Mouse (Mus musculus): ENCODE measurements around the gene Lrrc20. TPM values are rescaled to one million over a fixed set of nuclear protein-coding genes. Genes with fewer than 3 reads are reported as not detected.
A peak's percentile ranks its signal among the peaks of the same experiment; 100 is the strongest.
"Not testable (repeated sequence)": the region's sequence is repeated elsewhere in the genome, so short reads cannot be mapped to it uniquely, and the experiment has no call there.

The Lrrc20 gene
- polyA plus RNA-seq, 1 experiment from 2014 or later = 12.4 TPM

DNA sequence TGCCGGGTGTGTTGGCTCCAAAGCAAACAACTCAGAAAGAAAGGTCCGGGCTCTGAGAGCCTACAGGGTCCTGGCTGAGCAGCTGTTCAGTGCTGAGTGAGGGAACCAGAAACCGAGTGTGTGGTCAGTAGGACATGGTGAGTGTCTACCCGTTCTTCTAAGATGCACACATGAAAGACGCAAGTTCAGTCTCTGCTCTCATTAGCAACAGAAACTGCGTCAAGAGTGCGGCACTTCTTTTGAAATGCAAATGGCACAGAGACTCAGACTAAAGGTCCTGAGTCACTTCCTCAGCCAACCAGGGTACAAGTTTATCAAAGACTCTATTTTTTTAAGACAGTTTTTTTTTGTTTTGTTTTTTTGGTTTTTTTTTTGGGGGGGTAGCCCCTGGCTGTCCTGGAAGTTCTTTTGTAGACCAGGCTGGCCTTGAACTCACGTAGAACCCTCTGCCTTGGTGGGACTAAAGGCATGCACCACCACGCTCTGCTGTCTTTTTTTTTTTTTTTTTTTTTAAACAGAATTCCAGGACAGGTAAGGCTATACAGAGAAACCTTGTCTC, 124.0 kb downstream of the Lrrc20 start:
- no peak for ATAC-seq (ENCODE audit: insufficient number of reproducible peaks, insufficient read depth, low FRiP score, low TSS enrichment, low read depth)
- Histone ChIP-seq H3K4me3 (no peak overlapping the region), H3K4me2 (no peak overlapping the region), H3K27ac (no peak overlapping the region), H3K4me1 (peaks cover 20% of the 10 kb centered on the region; the same call in 1 of the 2 replicates), H3K9ac (no peak overlapping the region), H3K9me3 (no peaks in the 10 kb centered on the region), H3K27me3 (peaks cover 38% of the 10 kb centered on the region), H3K36me3 (no peaks in the 10 kb centered on the region)
- WGBS = 75% methylated on average over 9 of the region's 9 CpGs

DNA sequence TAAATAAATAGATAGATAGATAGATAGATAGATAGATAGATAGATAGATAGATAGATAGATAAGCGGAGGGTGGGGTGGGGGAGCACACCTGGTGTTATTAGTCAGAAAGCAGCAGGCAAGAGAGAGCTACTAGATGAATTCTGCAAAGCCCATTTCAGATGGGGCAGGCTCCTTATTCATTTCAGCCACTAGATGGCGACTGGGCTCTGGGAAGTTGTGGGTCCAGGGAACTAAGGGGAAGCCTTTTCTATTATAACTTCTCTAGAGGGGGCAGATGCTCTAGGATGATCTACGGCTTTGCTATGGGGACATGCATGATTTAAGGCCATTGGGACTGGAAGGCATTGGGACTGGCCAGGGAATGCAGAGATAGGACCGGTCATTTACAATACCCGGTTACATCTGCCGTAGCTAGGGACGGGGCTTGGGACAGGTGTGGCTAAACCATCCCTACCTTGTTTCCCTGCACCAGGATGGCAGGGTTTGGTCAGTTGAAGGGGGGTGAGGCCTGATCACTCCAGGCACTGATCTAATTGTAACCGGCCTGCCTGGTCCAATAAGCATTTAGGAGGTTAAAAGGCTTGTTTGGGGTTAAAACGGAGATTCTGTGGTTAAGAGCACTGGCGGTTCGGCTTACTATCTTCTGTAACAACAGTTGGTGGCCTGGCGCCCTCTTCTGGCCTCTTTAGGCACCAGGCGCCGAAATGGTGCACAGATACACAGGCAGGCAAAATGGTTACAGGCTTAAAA, 126.9 kb downstream of the Lrrc20 start:
- no peak overlapping the region for H3K9ac ChIP-seq
- 8% methylated on average over 14 of the region's 14 CpGs for WGBS
- H3K36me3 ChIP-seq = no peaks in the 10 kb centered on the region
- peak overlapping the region; percentile 42 for H3K4me2 ChIP-seq
- no peak overlapping the region for H3K4me3 ChIP-seq
- H3K27me3 ChIP-seq = peaks cover 17% of the 10 kb centered on the region
- no peak for ATAC-seq (ENCODE audit: insufficient number of reproducible peaks, insufficient read depth, low FRiP score, low TSS enrichment, low read depth)
- H3K27ac ChIP-seq = no peak overlapping the region
- H3K4me1 ChIP-seq = peaks cover 12% of the 10 kb centered on the region; the same call in 1 of the 2 replicates
- H3K9me3 ChIP-seq = no peaks in the 10 kb centered on the region

DNA sequence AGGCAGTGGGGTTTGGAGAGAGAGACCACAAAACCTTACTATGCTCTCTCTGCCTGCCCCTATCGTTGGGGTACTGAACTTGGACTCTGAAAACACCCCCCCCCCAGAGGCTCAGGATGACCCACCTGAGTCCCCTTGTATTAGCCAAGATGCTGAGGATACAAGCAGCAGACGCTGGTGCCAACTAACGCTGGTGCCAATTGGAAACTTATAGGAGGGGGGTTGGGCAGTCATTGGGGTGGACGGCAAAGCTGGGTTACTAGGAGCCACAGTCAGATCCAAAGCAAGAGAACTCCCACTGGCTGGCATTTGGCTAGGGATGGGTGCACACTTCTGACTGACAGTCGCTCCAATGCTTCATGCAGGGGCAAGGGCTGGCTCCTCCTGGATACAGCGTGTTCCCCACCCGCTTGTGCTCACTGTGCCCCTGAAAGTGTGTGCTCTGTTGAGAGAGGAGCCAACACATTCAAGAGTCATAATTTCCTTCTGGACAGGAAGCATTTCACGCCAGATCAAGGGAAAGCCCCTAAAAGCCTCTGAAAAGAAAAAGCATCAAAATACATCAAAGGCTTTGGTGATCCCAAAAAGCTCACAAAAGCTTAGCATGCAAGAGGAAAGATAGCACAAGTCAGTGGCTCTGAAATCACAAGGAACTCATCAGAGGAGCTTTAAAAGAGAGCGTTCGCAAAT, 128.9 kb downstream of the Lrrc20 start:
- no peak overlapping the region for H3K4me2 ChIP-seq
- no peak overlapping the region for H3K4me3 ChIP-seq
- H3K9me3 ChIP-seq = no peaks in the 10 kb centered on the region
- 0 out of 2 replicates have a peak, but pooled peaks cover 3% of the 10 kb centered on the region for H3K4me1 ChIP-seq
- peaks cover 13% of the 10 kb centered on the region; the same call in 1 of the 2 replicates for H3K27me3 ChIP-seq
- no peak overlapping the region for H3K27ac ChIP-seq
- ATAC-seq (ENCODE audit: insufficient number of reproducible peaks, insufficient read depth, low FRiP score, low TSS enrichment, low read depth) = no peak
- H3K36me3 ChIP-seq = no peaks in the 10 kb centered on the region
- 71% methylated on average over 10 of the region's 10 CpGs for WGBS
- no peak overlapping the region for H3K9ac ChIP-seq

- peaks cover 13% of the 10 kb centered on the region; the same call in 1 of the 2 replicates for H3K27me3 ChIP-seq
- not testable (repeated sequence) for H3K9me3 ChIP-seq; H3K36me3 ChIP-seq; H3K4me1 ChIP-seq; H3K4me2 ChIP-seq; H3K9ac ChIP-seq; H3K4me3 ChIP-seq; ATAC-seq (ENCODE audit: insufficient number of reproducible peaks, insufficient read depth, low FRiP score, low TSS enrichment, low read depth); H3K27ac ChIP-seq
- 66% methylated on average over 11 of the region's 11 CpGs for WGBS
Measured at GRCm38 (mm10) chr10:61605381-61605780, 129.8 kb downstream of the Lrrc20 start.

- no peak overlapping the region for H3K27ac ChIP-seq
- peaks cover 13% of the 10 kb centered on the region; the same call in 1 of the 2 replicates for H3K27me3 ChIP-seq
- no peaks in the 10 kb centered on the region for H3K36me3 ChIP-seq
- H3K9ac ChIP-seq = no peak overlapping the region
- no peak overlapping the region for H3K4me2 ChIP-seq
- no peak for ATAC-seq (ENCODE audit: insufficient number of reproducible peaks, insufficient read depth, low FRiP score, low TSS enrichment, low read depth)
- H3K4me1 ChIP-seq = peaks cover 3% of the 10 kb centered on the region; the same call in 1 of the 2 replicates
- WGBS = 15% methylated on average over 8 of the region's 8 CpGs
- no peak overlapping the region for H3K4me3 ChIP-seq
- no peaks in the 10 kb centered on the region for H3K9me3 ChIP-seq
Measured at GRCm38 (mm10) chr10:61605851-61606250, 130.2 kb downstream of the Lrrc20 start.

DNA sequence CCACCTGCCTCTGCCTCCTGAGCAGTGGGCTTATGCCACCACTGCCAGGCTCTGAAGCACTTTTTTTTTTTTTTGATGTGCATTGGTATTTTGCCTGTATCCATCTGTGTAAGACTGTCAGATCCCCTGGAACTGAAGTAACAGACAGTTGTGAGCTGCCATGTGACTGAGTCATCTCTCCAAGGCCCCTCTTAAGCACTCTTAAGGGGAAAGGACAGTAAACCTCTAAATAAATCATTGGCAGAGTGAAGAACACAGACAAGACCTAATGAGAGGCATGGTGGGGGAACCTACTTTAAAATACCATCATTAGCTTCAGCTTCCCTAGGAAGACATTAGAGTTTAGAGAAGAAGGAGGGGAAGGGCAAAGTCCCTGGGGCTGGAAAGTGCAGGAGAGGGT, 132.6 kb downstream of the Lrrc20 start:
- Histone ChIP-seq H3K4me2 (no peak overlapping the region), H3K36me3 (no peaks in the 10 kb centered on the region), H3K9ac (no peak overlapping the region), H3K27me3 (peaks cover 13% of the 10 kb centered on the region; the same call in 1 of the 2 replicates), H3K27ac (no peak overlapping the region), H3K4me3 (no peak overlapping the region), H3K4me1 (no peaks in the 10 kb centered on the region; the same call in 1 of the 2 replicates), H3K9me3 (no peaks in the 10 kb centered on the region; the same call in 1 of the 2 replicates)
- ATAC-seq (ENCODE audit: insufficient number of reproducible peaks, insufficient read depth, low FRiP score, low TSS enrichment, low read depth) = no peak

DNA sequence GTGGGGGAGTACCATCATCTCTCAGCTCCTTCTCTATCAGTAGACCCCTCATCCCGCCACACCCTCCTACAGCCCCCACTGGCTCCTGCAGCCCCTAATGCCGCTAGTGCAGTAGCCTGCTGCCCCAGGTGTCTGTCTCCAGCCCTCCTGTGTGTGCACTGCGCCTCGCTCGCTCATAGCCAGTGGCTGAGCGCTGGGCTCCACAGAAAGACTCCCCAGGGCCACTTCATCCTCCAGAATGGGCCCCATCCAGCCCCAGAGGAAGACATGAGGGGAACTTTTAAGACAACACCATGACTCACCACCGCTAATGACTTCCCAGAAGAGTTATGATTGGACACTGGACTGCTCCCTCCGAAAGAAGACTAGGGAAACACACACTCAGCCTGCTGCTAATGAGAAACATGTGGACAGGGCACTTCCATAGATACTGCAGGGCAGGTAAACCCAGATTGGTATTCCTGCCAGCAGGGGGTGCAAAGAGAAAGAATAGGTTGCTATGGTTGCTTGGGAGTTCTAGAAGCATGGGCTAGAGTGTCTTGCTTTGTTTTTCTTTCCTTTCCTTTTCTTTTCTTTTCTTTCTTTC, 135.1 kb downstream of the Lrrc20 start:
- WGBS = 58% methylated on average over 8 of the region's 8 CpGs
- Histone ChIP-seq H3K9me3 (no peaks in the 10 kb centered on the region; the same call in 1 of the 2 replicates), H3K36me3 (no peaks in the 10 kb centered on the region), H3K4me1 (no peaks in the 10 kb centered on the region; the same call in 1 of the 2 replicates), H3K9ac (no peak overlapping the region), H3K4me3 (no peak overlapping the region), H3K27ac (no peak overlapping the region), H3K27me3 (no peaks in the 10 kb centered on the region), H3K4me2 (no peak overlapping the region)
- no peak for ATAC-seq (ENCODE audit: insufficient number of reproducible peaks, insufficient read depth, low FRiP score, low TSS enrichment, low read depth)

GRCm38 (mm10) chr10:61614311-61614710, 138.7 kb downstream of the Lrrc20 start:
- H3K4me1 ChIP-seq = no peaks in the 10 kb centered on the region; the same call in 1 of the 2 replicates
- no peaks in the 10 kb centered on the region; the same call in 1 of the 2 replicates for H3K9me3 ChIP-seq
- no peak overlapping the region for H3K4me2 ChIP-seq
- no peaks in the 10 kb centered on the region for H3K27me3 ChIP-seq
- no peaks in the 10 kb centered on the region for H3K36me3 ChIP-seq
- H3K27ac ChIP-seq = no peak overlapping the region
- 89% methylated on average over 7 of the region's 7 CpGs for WGBS
- no peak overlapping the region for H3K9ac ChIP-seq
- ATAC-seq (ENCODE audit: insufficient number of reproducible peaks, insufficient read depth, low FRiP score, low TSS enrichment, low read depth) = no peak
- H3K4me3 ChIP-seq = no peak overlapping the region

DNA sequence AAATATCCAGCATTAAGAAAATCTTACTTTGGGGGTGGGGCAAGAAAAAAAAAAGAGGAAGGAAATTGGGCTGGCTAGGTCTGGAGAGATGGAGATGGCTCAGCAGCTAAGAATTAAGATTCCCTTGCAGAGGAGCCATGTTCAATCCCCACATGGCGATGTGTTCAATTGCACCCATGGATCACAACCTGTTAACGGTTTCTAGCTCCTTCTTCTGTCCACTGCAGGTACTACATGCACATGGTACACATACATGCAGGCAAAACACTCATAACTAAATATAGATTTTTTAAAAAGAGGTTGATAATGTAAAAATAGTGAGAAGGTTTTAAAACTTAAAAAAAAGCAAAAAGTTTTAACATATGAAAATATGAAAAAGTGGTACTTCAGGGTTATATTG, 142.9 kb downstream of the Lrrc20 start:
- Histone ChIP-seq H3K27me3 (peaks cover 7% of the 10 kb centered on the region; the same call in 1 of the 2 replicates), H3K4me1 (no peaks in the 10 kb centered on the region), H3K4me2 (no peak overlapping the region), H3K9ac (no peak overlapping the region), H3K36me3 (no peaks in the 10 kb centered on the region), H3K27ac (no peak overlapping the region), H3K4me3 (no peak overlapping the region), H3K9me3 (no peaks in the 10 kb centered on the region)
- no peak for ATAC-seq (ENCODE audit: insufficient number of reproducible peaks, insufficient read depth, low FRiP score, low TSS enrichment, low read depth)
- WGBS = 83% methylated on average over 2 of the region's 2 CpGs

DNA sequence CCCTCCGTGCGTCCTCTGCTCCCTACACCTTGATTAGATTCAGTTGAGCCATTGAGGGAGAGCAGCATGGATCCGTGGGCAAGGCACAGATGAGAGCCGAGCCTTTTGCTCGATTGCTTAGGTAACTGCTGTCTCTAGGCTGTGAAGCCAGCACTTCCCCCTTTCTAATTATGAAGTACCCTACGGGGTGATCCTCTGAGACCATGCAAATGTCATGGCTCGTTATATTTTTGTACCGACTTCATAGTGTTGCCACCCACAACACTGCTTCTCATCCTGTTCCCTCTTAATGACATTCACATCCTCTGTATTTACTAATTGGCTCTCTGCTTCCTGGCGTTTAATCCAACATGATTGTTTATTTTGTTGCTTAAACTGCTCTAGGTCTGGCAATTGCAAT, 146.1 kb downstream of the Lrrc20 start:
- no peaks in the 10 kb centered on the region for H3K9me3 ChIP-seq
- H3K4me1 ChIP-seq = peaks cover 14% of the 10 kb centered on the region
- no peak overlapping the region for H3K27ac ChIP-seq
- no peak overlapping the region for H3K9ac ChIP-seq
- no peak overlapping the region for H3K4me2 ChIP-seq
- ATAC-seq (ENCODE audit: insufficient number of reproducible peaks, insufficient read depth, low FRiP score, low TSS enrichment, low read depth) = no peak
- peaks cover 37% of the 10 kb centered on the region for H3K27me3 ChIP-seq
- H3K4me3 ChIP-seq = no peak overlapping the region
- no peaks in the 10 kb centered on the region for H3K36me3 ChIP-seq
- WGBS = 43% methylated on average over 9 of the region's 9 CpGs

DNA sequence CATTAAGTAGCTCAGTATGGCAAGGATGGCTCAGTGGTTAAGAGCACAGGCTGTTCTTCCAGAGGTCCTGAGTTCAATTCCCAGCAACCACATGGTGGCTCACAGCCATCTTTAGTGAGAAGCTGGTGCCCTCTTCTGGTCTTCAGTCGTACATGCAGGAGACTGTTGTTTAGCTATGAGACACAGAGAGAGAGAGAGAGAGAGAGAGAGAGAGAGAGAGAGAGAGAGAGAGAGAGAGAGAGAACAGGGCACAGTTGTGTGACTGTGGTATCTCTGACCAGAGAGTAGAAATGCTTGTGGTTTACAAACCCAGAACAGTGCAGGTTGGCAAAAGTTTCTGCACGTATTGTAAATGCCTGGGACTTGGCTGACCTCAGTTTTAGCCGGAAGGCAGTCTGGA, 148.3 kb downstream of the Lrrc20 start:
- not testable (repeated sequence) for H3K27ac ChIP-seq; H3K36me3 ChIP-seq; H3K4me2 ChIP-seq; H3K4me3 ChIP-seq; H3K9ac ChIP-seq; ATAC-seq (ENCODE audit: insufficient number of reproducible peaks, insufficient read depth, low FRiP score, low TSS enrichment, low read depth); H3K9me3 ChIP-seq
- Histone ChIP-seq H3K27me3 (peaks cover 52% of the 10 kb centered on the region), H3K4me1 (peaks cover 14% of the 10 kb centered on the region)
- 64% methylated on average over 3 of the region's 3 CpGs for WGBS
